Mouse (Mus musculus): ENCODE data around the gene Fut9.

Fut9 gene

GRCm38 (mm10) chr4:25799476-25800283, at the start of gene Fut9:
TSS of gene Fut9 (minus strand) at chr4:25800244.
- DNase-seq (ENCODE audit: low spot score in 2 of 2), result peak; percentile 76

- DNase-seq (ENCODE audit: low spot score in 2 of 2), result no peak
Measured at GRCm38 (mm10) chr4:25815783-25816182, 15.7 kb upstream of the Fut9 start.

- DNase-seq (ENCODE audit: low spot score in 2 of 2), result no peak
Measured at GRCm38 (mm10) chr4:25813340-25813739, 13.3 kb upstream of the Fut9 start.

- DNase-seq (ENCODE audit: low spot score in 2 of 2), result no peak
Measured at GRCm38 (mm10) chr4:25810058-25810457, 10.0 kb upstream of the Fut9 start.

- DNase-seq (ENCODE audit: low spot score in 2 of 2), result no peak
Measured at GRCm38 (mm10) chr4:25801751-25802150, 1.7 kb upstream of the Fut9 start.

GRCm38 (mm10) chr4:25800284-25800616, 206 bp upstream of the Fut9 start:
- DNase-seq (ENCODE audit: low spot score in 2 of 2), result no peak

GRCm38 (mm10) chr4:25799051-25799475, 981 bp downstream of the Fut9 start:
- no peak for DNase-seq (ENCODE audit: low spot score in 2 of 2)

- DNase-seq (ENCODE audit: low spot score in 2 of 2), result no peak
Measured at GRCm38 (mm10) chr4:25798412-25798811, 1.6 kb downstream of the Fut9 start.

GRCm38 (mm10) chr4:25796149-25796548, 3.9 kb downstream of the Fut9 start:
- no peak for DNase-seq (ENCODE audit: low spot score in 2 of 2)

- no peak for DNase-seq (ENCODE audit: low spot score in 2 of 2)
Measured at GRCm38 (mm10) chr4:25785276-25785675, 14.8 kb downstream of the Fut9 start.

- no peak for DNase-seq (ENCODE audit: low spot score in 2 of 2)
Measured at GRCm38 (mm10) chr4:25768657-25769056, 31.4 kb downstream of the Fut9 start.

- no peak for DNase-seq (ENCODE audit: low spot score in 2 of 2)
Measured at GRCm38 (mm10) chr4:25763091-25763490, 37.0 kb downstream of the Fut9 start.

- DNase-seq (ENCODE audit: low spot score in 2 of 2), result no peak
Measured at GRCm38 (mm10) chr4:25757909-25758548, 42.0 kb downstream of the Fut9 start.

GRCm38 (mm10) chr4:25741553-25741952, 58.5 kb downstream of the Fut9 start:
- peak in 1 of 2 experiments; percentile 34 for DNase-seq (ENCODE audit: low spot score in 2 of 2)

- peak; percentile 15 to 54 for DNase-seq (ENCODE audit: low spot score in 2 of 2)
Measured at GRCm38 (mm10) chr4:25738782-25739181, 61.3 kb downstream of the Fut9 start.

- peak; percentile 20 to 59 for DNase-seq (ENCODE audit: low spot score in 2 of 2)
Measured at GRCm38 (mm10) chr4:25721576-25721975, 78.5 kb downstream of the Fut9 start.

GRCm38 (mm10) chr4:25713907-25714306, 86.1 kb downstream of the Fut9 start:
- DNase-seq (ENCODE audit: low spot score in 2 of 2), result no peak

GRCm38 (mm10) chr4:25684976-25685375, 115.1 kb downstream of the Fut9 start:
- no peak for DNase-seq (ENCODE audit: low spot score in 2 of 2)

GRCm38 (mm10) chr4:25664196-25664595, 135.8 kb downstream of the Fut9 start:
- DNase-seq (ENCODE audit: low spot score in 2 of 2), result no peak

GRCm38 (mm10) chr4:25661204-25661727, 138.8 kb downstream of the Fut9 start:
- DNase-seq (ENCODE audit: low spot score in 2 of 2), result no peak

- no peak for DNase-seq (ENCODE audit: low spot score in 2 of 2)
Measured at GRCm38 (mm10) chr4:25658792-25659191, 141.3 kb downstream of the Fut9 start.

- DNase-seq (ENCODE audit: low spot score in 2 of 2), result no peak
Measured at GRCm38 (mm10) chr4:25651902-25652301, 148.1 kb downstream of the Fut9 start.

- no peak for DNase-seq (ENCODE audit: low spot score in 2 of 2)
Measured at GRCm38 (mm10) chr4:25648107-25648506, 151.9 kb downstream of the Fut9 start.

All from right cerebral cortex, postnatal 36 days (tissue).